Mouse (Mus musculus) bone marrow, adult 2 months (tissue): ENCODE results near the gene Rps2.

Experiments used
- CTCF ChIP-seq: fragments of 200-500 bp; IDR thresholded peaks from 2 replicates; pipeline ENCODE4 v1.5.1; 2011; ENCODE audit warnings: low read length, control low read depth; ENCODE audit not compliant: control insufficient read depth, insufficient read depth
- POLR2A ChIP-seq: fragments of 200-500 bp; IDR thresholded peaks from 2 replicates; pipeline ENCODE4 v1.6.1; 2011; ENCODE audit warnings: low read depth, mild to moderate bottlenecking, control low read depth, low read length, borderline replicate concordance; ENCODE audit not compliant: control insufficient read depth

DNA sequence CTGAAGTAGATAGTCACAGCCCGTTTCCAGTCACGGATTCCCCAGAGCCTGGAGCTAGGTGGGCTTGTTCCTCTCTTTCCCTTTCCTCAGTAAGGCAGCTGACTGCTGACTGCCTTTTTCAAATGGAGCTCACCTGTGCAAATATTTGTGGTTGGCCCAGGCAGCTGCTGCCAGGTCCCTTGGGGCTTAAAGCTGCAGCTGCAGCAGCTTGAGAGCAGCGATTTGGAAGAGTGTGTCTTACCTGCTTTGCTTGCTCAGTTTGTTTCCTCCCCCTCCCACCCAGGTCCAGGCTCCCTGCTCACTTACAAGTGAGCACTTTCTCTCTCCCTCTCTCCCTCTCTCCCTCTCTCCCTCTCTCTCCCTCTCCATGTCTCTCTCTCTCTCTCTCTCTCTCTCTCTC lies 51.2 kb downstream of the Rps2 start:
- TF ChIP-seq POLR2A = no peak
- TF ChIP-seq CTCF = no peak
